Mouse (Mus musculus): ENCODE results near the gene Kansl1. TPM values are rescaled to one million over a fixed set of nuclear protein-coding genes. Genes with fewer than 3 reads are reported as not detected.

Kansl1 gene
- total and polyA plus RNA-seq, 2 experiments from 2014 or later = 22.0 to 65.3 TPM

DNA sequence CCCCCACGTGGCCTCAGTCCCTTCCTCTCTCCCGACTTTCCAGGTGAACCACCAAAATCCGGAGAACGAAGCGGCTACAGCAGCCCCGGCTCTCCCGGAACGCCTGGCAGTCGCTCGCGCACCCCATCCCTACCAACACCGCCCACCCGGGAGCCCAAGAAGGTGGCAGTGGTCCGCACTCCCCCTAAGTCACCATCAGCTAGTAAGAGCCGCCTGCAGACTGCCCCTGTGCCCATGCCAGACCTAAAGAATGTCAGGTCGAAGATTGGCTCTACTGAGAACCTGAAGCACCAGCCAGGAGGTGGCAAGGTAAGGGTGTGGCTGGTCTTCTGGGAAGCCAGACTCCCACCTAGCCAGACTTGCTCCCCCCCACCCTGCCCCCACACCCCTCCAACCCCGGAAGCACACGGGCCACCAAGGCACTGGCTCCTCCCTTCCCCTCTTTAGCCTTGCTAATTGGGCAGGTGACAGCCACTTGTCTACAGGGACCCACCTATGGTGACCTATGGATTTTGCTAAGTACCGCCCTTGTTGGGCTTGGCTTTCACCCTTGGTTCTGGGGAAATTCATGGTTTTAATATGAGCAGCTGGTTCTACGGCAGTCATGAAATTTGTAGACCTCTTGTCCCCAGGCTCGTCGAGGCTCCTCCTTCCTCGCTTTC is 158.3 kb downstream of the Kansl1 start:
- Histone ChIP-seq H3K4me3 (ENCODE audit: low read depth, low read length) (no peak overlapping the region), H3K4me2 (ENCODE audit: low read depth) (no peak overlapping the region), H3K9me3 (ENCODE audit: low read length) (no peaks in the 10 kb centered on the region), H3K36me3 (ENCODE audit: insufficient read depth) (peaks cover 76% of the 10 kb centered on the region), H3K27ac (ENCODE audit: low read depth, low read length) (no peak overlapping the region), H3K9ac (no peak overlapping the region), H3K4me1 (ENCODE audit: insufficient read depth) (no peaks in the 10 kb centered on the region), H3K27me3 (ENCODE audit: insufficient read depth, low read length) (no peaks in the 10 kb centered on the region)
- WGBS = 20% methylated on average over 23 of the region's 23 CpGs
- DNase-seq = no peak
- no peak for TF ChIP-seq CTCF (IDR thresholded peaks at IDR 0.05; ENCODE audit: low read depth)
- no peak for ATAC-seq

DNA sequence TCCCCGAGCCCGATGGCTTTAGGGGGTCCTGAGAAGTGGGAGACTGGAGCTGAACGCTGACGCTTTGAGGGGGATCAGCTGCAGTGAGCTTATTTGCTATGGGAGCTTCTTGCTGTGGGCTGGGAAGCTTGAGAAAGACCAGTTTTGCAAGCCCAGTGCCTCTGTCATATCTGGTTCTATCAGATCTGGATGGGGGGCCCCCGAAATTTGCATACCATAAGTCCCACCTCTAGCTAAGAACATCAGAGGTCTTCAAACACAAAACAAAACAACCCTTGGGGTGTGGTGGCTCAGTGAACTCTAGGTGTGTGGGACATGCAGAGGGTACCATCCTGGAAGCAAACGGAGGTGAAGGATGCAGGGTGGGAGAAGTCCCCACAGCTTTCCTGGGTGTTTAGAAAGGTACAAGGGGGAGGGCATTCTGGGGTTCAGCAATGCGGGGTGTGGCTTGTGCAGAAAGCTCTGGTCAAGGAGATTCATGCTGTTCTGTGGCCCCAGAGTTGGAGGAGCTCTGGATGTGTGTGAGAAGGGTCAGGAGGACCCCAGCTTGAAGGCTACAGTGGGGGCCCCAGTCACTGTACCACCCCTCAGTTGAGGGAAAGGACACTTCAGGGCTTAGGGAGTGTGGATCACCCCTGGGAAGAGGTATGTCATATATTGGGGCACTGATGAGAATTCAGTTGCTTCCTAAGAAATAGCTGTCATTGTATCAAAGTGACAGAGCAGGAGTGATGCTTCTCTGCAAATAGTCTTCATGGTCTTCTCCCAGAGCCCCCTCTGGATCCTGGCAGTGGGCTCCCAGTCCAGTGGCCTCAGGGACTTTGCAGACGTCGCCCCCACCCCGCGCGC is 159.1 kb downstream of the Kansl1 start:
- peaks cover 83% of the 10 kb centered on the region for H3K36me3 ChIP-seq (ENCODE audit: insufficient read depth)
- 43% methylated on average over 12 of the region's 12 CpGs for WGBS

GRCm38 (mm10) chr11:104307136-104307535 is 161.5 kb downstream of the Kansl1 start:
- Histone ChIP-seq H3K36me3 (ENCODE audit: insufficient read depth) (peaks cover 80% of the 10 kb centered on the region), H3K4me3 (ENCODE audit: low read depth, low read length) (no peak overlapping the region), H3K9ac (no peak overlapping the region), H3K4me2 (ENCODE audit: low read depth) (no peak overlapping the region), H3K27me3 (ENCODE audit: insufficient read depth, low read length) (no peaks in the 10 kb centered on the region), H3K4me1 (ENCODE audit: insufficient read depth) (no peaks in the 10 kb centered on the region), H3K9me3 (ENCODE audit: low read length) (no peaks in the 10 kb centered on the region), H3K27ac (ENCODE audit: low read depth, low read length) (no peak overlapping the region)
- WGBS = 58% methylated on average over 4 of the region's 4 CpGs
- ATAC-seq = no peak
- no peak for TF ChIP-seq CTCF (IDR thresholded peaks at IDR 0.05; ENCODE audit: low read depth)
- no peak for DNase-seq

More for the DNA sequence above, 159.1 kb downstream of the Kansl1 start:
- H3K4me3 ChIP-seq (ENCODE audit: low read depth, low read length) = no peak overlapping the region
- no peak for ATAC-seq
- H3K9ac ChIP-seq = no peak overlapping the region
- H3K4me2 ChIP-seq (ENCODE audit: low read depth) = no peak overlapping the region
- H3K4me1 ChIP-seq (ENCODE audit: insufficient read depth) = no peaks in the 10 kb centered on the region
- no peaks in the 10 kb centered on the region for H3K27me3 ChIP-seq (ENCODE audit: insufficient read depth, low read length)
- no peak for TF ChIP-seq CTCF (IDR thresholded peaks at IDR 0.05; ENCODE audit: low read depth)
- no peak overlapping the region for H3K27ac ChIP-seq (ENCODE audit: low read depth, low read length)
- H3K9me3 ChIP-seq (ENCODE audit: low read length) = no peaks in the 10 kb centered on the region
- no peak for DNase-seq

DNA sequence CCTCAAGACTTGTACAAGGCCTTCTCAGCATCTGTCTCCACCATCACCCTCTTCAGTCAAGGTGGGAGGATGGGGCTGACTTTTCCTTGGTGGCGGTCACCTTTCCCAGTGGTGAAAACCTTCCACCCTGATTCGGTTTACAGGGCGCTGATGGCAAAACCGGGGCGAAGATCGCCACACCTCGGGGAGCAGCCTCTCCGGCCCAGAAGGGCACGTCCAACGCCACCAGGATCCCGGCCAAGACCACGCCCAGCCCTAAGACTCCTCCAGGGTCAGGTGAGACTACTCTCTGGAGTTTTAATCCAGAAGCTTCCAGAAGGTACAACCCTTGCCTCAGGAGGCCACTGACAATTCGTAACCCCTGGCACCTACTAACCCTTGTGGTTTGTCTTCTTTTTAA is 162.2 kb downstream of the Kansl1 start:
- H3K27me3 ChIP-seq (ENCODE audit: insufficient read depth, low read length) = no peaks in the 10 kb centered on the region
- no peak for TF ChIP-seq CTCF (IDR thresholded peaks at IDR 0.05; ENCODE audit: low read depth)
- H3K9ac ChIP-seq = no peak overlapping the region
- no peak overlapping the region for H3K4me2 ChIP-seq (ENCODE audit: low read depth)
- no peaks in the 10 kb centered on the region for H3K9me3 ChIP-seq (ENCODE audit: low read length)
- DNase-seq (no peak), ATAC-seq (no peak)
- H3K27ac ChIP-seq (ENCODE audit: low read depth, low read length) = no peak overlapping the region
- H3K4me3 ChIP-seq (ENCODE audit: low read depth, low read length) = no peak overlapping the region
- H3K36me3 ChIP-seq (ENCODE audit: insufficient read depth) = peaks cover 78% of the 10 kb centered on the region
- WGBS = 92% methylated on average over 13 of the region's 13 CpGs
- H3K4me1 ChIP-seq (ENCODE audit: insufficient read depth) = no peaks in the 10 kb centered on the region

- TF ChIP-seq CTCF (IDR thresholded peaks at IDR 0.05; ENCODE audit: low read depth) = no peak
- no peak overlapping the region for H3K27ac ChIP-seq (ENCODE audit: low read depth, low read length)
- H3K4me3 ChIP-seq (ENCODE audit: low read depth, low read length) = no peak overlapping the region
- 98% methylated on average over 7 of the region's 7 CpGs for WGBS
- no peaks in the 10 kb centered on the region for H3K4me1 ChIP-seq (ENCODE audit: insufficient read depth)
- H3K9ac ChIP-seq = no peak overlapping the region
- DNase-seq (no peak), ATAC-seq (no peak)
- no peaks in the 10 kb centered on the region for H3K9me3 ChIP-seq (ENCODE audit: low read length)
- no peaks in the 10 kb centered on the region for H3K27me3 ChIP-seq (ENCODE audit: insufficient read depth, low read length)
- peaks cover 78% of the 10 kb centered on the region for H3K36me3 ChIP-seq (ENCODE audit: insufficient read depth)
- H3K4me2 ChIP-seq (ENCODE audit: low read depth) = no peak overlapping the region
Observed at GRCm38 (mm10) chr11:104305711-104306110, 162.9 kb downstream of the Kansl1 start.

DNA sequence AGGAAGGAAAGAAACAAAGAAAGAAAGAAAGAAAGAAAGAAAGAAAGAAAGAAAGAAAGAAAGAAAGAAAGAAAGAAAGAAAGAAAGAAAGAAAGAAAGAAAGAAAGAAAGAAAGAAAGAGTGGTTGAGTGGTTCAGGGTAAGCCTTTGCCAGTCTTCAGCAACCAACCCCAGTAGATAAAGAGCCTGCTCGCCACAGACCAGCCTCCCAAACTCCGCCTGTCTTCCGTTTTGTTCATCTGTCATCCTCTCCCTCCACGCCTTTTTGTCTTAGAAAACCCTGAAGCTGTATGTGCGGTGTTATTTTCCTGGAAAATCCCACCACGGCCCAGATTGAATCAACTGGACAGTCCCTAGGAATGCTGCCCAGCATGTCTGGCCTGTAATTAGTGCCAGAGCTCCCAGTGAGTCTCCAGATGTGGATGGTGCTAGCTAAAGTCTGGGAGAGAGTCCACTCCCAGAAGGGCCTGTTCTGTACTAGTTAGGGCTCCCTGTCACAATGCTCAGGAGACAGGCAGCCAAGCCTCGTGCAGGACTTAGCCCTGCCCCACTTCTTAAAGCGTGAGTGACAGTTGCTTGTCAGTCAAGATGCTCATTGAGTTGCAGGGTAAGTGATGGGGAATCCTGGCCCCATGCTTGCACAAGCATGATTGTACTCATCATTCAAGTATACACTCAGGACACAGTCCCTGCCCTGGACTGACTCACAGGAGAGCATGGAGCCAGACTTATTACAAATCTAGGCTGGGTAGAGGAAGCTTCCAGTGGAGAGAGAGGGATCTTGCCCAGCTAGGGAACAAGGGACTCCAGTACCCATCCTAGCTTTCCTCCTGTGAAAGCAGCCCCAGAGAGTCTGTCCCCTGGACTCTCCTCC is 165.3 kb downstream of the Kansl1 start:
- 54% methylated on average over 8 of the region's 8 CpGs for WGBS
- H3K36me3 ChIP-seq (ENCODE audit: insufficient read depth) = peaks cover 73% of the 10 kb centered on the region
- H3K9me3 ChIP-seq (ENCODE audit: low read length) = no peaks in the 10 kb centered on the region
- no peak overlapping the region for H3K9ac ChIP-seq
- H3K4me2 ChIP-seq (ENCODE audit: low read depth) = no peak overlapping the region
- H3K4me1 ChIP-seq (ENCODE audit: insufficient read depth) = no peaks in the 10 kb centered on the region
- no peak for TF ChIP-seq CTCF (IDR thresholded peaks at IDR 0.05; ENCODE audit: low read depth)
- no peak overlapping the region for H3K27ac ChIP-seq (ENCODE audit: low read depth, low read length)
- no peak for DNase-seq
- no peak for ATAC-seq
- no peaks in the 10 kb centered on the region for H3K27me3 ChIP-seq (ENCODE audit: insufficient read depth, low read length)
- no peak overlapping the region for H3K4me3 ChIP-seq (ENCODE audit: low read depth, low read length)
